Mouse (Mus musculus) Muller cell, postnatal 12 days (primary cell): ENCODE measurements around the gene Gipc2.
"Not testable (repeated sequence)": the region's sequence is repeated elsewhere in the genome, so short reads cannot be mapped to it uniquely, and the experiment has no call there.

Experiments used
- DNase-seq: peaks from one replicate; pipeline ENCODE4 v3.0.0-alpha.2; 2015; ENCODE audit errors: inconsistent ontology term

Gene Gipc2

GRCm38 (mm10) chr3:152166099-152166423, at the start of gene Gipc2:
Gene Gipc2, minus strand, starts transcription at chr3:152166230.
- DNase-seq = no peak

GRCm38 (mm10) chr3:152213416-152213815, 47.4 kb upstream of the Gipc2 start:
- DNase-seq = no peak

GRCm38 (mm10) chr3:152211731-152212279, 45.8 kb upstream of the Gipc2 start:
- peak; percentile 7 for DNase-seq

GRCm38 (mm10) chr3:152210728-152211391, 44.8 kb upstream of the Gipc2 start:
- DNase-seq = peak; percentile 86

- DNase-seq = peak; percentile 98
These were observed 44.1 kb upstream of the Gipc2 start, which contains the start of the genes Dnajb4 and Fubp1 for GRCm38 (mm10) chr3:152209967-152210634. Gene Dnajb4, minus strand, starts transcription at chr3:152210302. Gene Fubp1, plus strand, starts transcription at chr3:152210422.

GRCm38 (mm10) chr3:152209177-152209966, 43.3 kb upstream of the Gipc2 start:
- DNase-seq = peak; percentile 64

- no peak for DNase-seq
These were observed 42.3 kb upstream of the Gipc2 start for GRCm38 (mm10) chr3:152208096-152208885.

GRCm38 (mm10) chr3:152207156-152207555, 41.1 kb upstream of the Gipc2 start:
- no peak for DNase-seq

GRCm38 (mm10) chr3:152204577-152204976, 38.5 kb upstream of the Gipc2 start:
- DNase-seq = no peak

- no peak for DNase-seq
These were observed 38.0 kb upstream of the Gipc2 start for GRCm38 (mm10) chr3:152203996-152204395.

GRCm38 (mm10) chr3:152203411-152203810, 37.4 kb upstream of the Gipc2 start:
- DNase-seq = no peak

- DNase-seq = no peak
These were observed 36.9 kb upstream of the Gipc2 start for GRCm38 (mm10) chr3:152202942-152203341.

GRCm38 (mm10) chr3:152201651-152202050, 35.6 kb upstream of the Gipc2 start:
- no peak for DNase-seq

GRCm38 (mm10) chr3:152201181-152201580, 35.2 kb upstream of the Gipc2 start:
- no peak for DNase-seq

GRCm38 (mm10) chr3:152199125-152199524, 33.1 kb upstream of the Gipc2 start:
- DNase-seq = no peak

- DNase-seq = not testable (repeated sequence)
These were observed 31.2 kb upstream of the Gipc2 start for GRCm38 (mm10) chr3:152197246-152197645.

- DNase-seq = peak; percentile 92
These were observed 27.6 kb upstream of the Gipc2 start for GRCm38 (mm10) chr3:152193635-152194097.

GRCm38 (mm10) chr3:152193177-152193576, 27.1 kb upstream of the Gipc2 start:
- DNase-seq = peak; percentile 50

GRCm38 (mm10) chr3:152192238-152192931, 26.4 kb upstream of the Gipc2 start:
- DNase-seq = peak; percentile 90

GRCm38 (mm10) chr3:152191791-152192237, 25.8 kb upstream of the Gipc2 start:
- DNase-seq = peak; percentile 54
